Mouse (Mus musculus): ENCODE data around the gene Larp4.

The Larp4 gene

DNA sequence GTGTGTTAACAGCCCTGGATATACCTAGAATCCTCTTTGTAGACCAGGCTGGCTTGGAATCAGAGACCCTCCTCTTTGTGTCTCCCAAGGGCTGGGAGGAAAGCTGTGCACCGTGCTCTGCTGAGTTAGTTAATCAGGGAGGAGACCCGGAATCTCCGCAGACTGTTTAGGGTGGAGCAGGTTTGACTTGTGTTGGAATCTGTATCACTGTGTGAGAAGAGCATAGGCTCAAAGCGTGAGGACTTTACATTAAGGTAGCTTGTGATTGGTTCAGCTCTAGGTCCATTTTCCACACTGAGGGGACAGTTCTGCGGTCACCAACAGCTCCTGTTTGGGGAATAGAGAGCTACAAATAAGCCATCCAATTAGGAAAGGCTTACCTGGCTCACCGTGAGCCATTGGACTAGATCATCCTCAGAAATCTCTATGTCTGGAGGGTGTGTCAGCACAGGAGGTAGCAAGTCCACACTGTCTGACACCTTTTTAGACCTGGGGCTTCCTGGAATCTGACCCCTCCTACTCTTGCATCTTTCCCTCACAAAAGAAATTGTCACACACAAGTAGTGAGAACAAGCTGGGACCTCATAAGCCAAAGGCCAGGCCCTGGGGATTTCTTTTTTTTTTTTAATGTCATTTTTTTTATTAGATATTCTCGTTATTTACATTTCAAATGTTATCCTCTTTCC, 89.9 kb downstream of the Larp4 start:
- DNase-seq = no peak

DNA sequence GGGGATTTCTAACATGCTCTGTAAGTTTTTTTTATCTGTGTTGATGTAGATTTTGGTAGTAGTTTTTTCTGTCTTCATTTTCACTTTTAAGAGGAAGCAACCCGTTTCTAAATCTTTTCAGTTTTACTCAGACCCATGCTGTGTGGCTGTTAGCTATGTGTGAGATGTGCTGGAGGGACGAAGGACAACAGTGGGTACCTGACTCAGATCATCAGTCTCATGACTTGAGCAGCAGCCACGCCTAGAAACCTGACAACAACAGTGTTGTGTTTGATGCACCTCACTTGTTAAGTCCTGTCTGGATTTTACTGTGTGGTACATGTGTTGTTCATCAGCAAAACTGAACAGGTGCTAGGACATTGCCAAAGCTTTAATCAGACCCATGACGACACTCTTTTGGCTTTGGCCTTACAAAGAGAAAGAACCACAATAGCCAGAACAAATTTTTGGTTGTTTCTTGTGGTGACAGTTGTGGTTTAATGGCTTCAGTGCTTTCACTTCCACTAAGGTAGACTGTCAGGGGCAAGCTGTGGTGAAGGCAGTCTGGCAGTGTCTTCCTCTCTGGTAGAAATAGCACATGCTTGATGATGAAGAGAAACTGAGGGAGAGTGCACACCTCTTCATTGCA, 90.8 kb downstream of the Larp4 start:
- no peak for DNase-seq

DNA sequence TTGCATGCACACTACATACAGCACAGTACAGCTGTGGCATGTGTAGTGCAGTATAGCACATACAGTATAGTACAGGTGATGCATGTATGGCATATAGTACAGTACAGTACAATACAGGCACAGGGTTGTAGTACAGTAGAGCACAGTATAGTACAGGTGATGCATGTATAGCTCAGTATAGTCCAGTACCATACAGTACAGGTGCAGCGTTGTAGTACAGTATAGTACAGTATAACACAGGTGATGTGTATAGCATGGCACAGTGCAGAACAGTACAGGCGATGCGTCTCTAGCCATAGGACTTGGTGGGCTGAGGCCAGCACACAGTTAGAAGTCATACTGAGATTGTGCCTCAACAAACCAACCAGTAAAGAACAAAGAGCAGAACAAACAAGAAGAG, 91.5 kb downstream of the Larp4 start:
- DNase-seq = no peak

DNA sequence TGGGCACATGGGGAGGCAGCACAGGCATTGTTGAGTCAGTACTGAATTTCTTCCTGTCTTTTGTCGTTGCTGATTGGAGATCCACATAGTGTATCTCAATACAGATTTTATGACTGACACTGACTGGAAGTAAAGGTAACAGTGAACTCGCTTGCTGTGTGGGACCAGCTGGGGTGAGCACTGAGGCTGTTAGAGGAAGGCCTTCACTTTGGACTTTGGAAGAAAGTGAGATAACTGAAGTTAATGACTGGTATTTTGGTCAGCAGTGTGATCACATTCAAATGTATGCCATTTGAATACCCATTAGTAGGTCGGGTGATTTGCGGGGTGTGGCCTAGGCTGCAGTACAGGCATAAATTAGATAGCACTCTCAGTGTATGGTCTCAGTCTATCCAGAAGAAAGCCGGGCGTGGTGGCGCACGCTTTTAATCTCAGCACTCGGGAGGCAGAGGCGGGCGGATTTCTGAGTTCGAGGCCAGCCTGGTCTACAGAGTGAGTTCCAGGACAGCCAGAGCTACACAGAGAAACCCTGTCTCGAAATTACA, 93.4 kb downstream of the Larp4 start:
- no peak for DNase-seq

Measured in kidney, adult 18-20 months (tissue).